Mouse (Mus musculus) liver, embryonic 14.5 days (tissue): ENCODE measurements at regions not wholly inside any gene's neighbourhood (a gene's known extent, or its start where the extent isn't known, plus 50 kb on each side); places are given as distances from the start of the nearest gene placed in this dataset.

Experiments
- CTCF ChIP-seq: IDR thresholded peaks from 2 replicates; pipeline ENCODE4 v1.5.1; 2016; ENCODE audit warnings: antibody characterized with exemption, low read depth, control low read depth
- EP300 ChIP-seq: IDR thresholded peaks from 2 replicates; pipeline ENCODE4 v1.6.1; 2016; ENCODE audit warnings: antibody characterized with exemption, low read depth

DNA sequence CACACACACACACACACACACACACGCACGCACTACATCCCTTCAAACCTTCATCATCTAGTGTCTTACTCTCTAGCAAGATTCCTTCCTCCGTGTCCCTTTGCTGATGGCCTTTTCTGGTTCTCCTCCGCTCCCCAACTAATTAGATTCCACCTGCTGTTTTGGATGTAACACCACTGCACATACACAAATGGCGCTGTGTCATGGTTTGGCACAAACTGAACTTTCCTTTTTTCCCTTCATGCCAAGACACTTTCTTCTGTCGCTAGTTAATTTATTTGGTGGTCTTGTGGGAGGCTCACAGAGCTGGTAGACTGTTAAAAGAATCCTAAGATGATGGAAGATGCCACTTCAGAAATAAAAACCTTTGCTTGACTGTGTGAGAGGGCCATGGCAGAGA, 1161.8 kb upstream of the Gulo start:
- TF ChIP-seq CTCF (no peak), EP300 (no peak)
